23 mouse cellular contexts compared by ENCODE assay signal in genomic region chr19:59687206-59687605, GRCm38 (mm10).
DNase-seq lines count a peak whose midpoint lies in the region; ATAC-seq and TF ChIP-seq lines count a peak whose summit lies in the region.
"Had no signal": no experiment of that assay in that cellular context is flagged by ENCODE, and none has a peak within 500 bp of the region (broad histone marks: within the 10 kb centered on the region; RNA-seq: fewer than 3 reads in every experiment).

No protein-coding gene starts in this region.

- H3K9me3 ChIP-seq in intestine, embryonic 14.5 days (ENCODE audit: control insufficient read depth, low read length) = no peaks in the 10 kb centered on the region
- no peaks in the 10 kb centered on the region for H3K9me3 ChIP-seq in intestine, postnatal 0 days (ENCODE audit: control insufficient read depth)
- H3K9me3 ChIP-seq in kidney, embryonic 15.5 days (replicated peaks) = no peaks in the 10 kb centered on the region
- H3K9me3 ChIP-seq: embryonic facial prominence, embryonic 12.5 days; forebrain, embryonic 13.5 days; heart, embryonic 15.5 days; hindbrain, embryonic 15.5 days; lung, embryonic 15.5 days had no signal

- H3K4me3 ChIP-seq in intestine, embryonic 14.5 days (ENCODE audit: low read depth, low read length) = no peak overlapping the region
- H3K4me3 ChIP-seq in intestine, postnatal 0 days (ENCODE audit: low read depth, low read length) = no peak overlapping the region
- H3K4me3 ChIP-seq in kidney, embryonic 15.5 days (replicated peaks) = no peak overlapping the region
- H3K4me3 ChIP-seq: embryonic facial prominence, embryonic 12.5 days; erythroblast, embryonic 14.5 days; forebrain, embryonic 13.5 days; heart, adult 2 months; heart, embryonic 15.5 days; hindbrain, embryonic 15.5 days; lung, embryonic 15.5 days had no signal

- ATAC-seq in intestine, embryonic 14.5 days (replicated peaks; ENCODE audit: low FRiP score, low TSS enrichment, low read depth) = 0 out of 2 replicates have a peak, but pooled peaks have one; percentile 47
- peak; percentile 43; the same call in 1 of the 2 replicates for ATAC-seq in intestine, postnatal 0 days
- ATAC-seq in kidney, embryonic 15.5 days (replicated peaks; ENCODE audit: low FRiP score) = peak; percentile 53; the same call in 1 of the 2 replicates
- ATAC-seq: forebrain, embryonic 13.5 days had no signal

- 79% methylated on average over 7 of the region's 7 CpGs for WGBS in intestine, embryonic 14.5 days
- WGBS in intestine, postnatal 0 days = 47% methylated on average over 7 of the region's 7 CpGs
- 66% methylated on average over 7 of the region's 7 CpGs for WGBS in kidney, embryonic 15.5 days

- DNase-seq in intestine, embryonic 14.5 days (ENCODE audit: low spot score) = no peak
- DNase-seq in kidney, postnatal 4 days = peak; percentile 32 to 38
- no peak for DNase-seq in gastrocnemius, postnatal 4 days (ENCODE audit: low spot score in 2 of 2)
- no peak for DNase-seq in Muller cell, postnatal 12 days (ENCODE audit: inconsistent ontology term)
- no peak for DNase-seq in left cerebral cortex, postnatal 14 days (ENCODE audit: low spot score in 2 of 2)
- DNase-seq: B cell, adult 2 months; cerebellum, adult 8-10 months; heart, adult 2 months; heart, postnatal 4 days; left cerebral cortex, postnatal 4 days; right cerebral cortex, postnatal 4 days; thymus, postnatal 4 days had no signal

- no peak overlapping the region for H3K9ac ChIP-seq in intestine, embryonic 14.5 days (ENCODE audit: low read length)
- no peak overlapping the region for H3K9ac ChIP-seq in intestine, postnatal 0 days (ENCODE audit: low read depth, low read length)
- H3K9ac ChIP-seq in kidney, embryonic 15.5 days = no peak overlapping the region
- H3K9ac ChIP-seq: embryonic facial prominence, embryonic 12.5 days; forebrain, embryonic 13.5 days; heart, embryonic 15.5 days; hindbrain, embryonic 15.5 days; liver, embryonic 14.5 days; lung, embryonic 15.5 days had no signal

- intact Hi-C loops in left cerebral cortex, postnatal 14 days (cut with DNase I) = no loop called here

- TF ChIP-seq CTCF in intestine, postnatal 0 days (IDR thresholded peaks at IDR 0.05; ENCODE audit: low read depth) = no peak

- no peaks in the 10 kb centered on the region for H3K4me1 ChIP-seq in intestine, embryonic 14.5 days (replicated peaks; ENCODE audit: control insufficient read depth, insufficient read depth, low read length)
- H3K4me1 ChIP-seq in intestine, postnatal 0 days (replicated peaks; ENCODE audit: control insufficient read depth, insufficient read depth, low read length) = no peaks in the 10 kb centered on the region
- peaks cover 54% of the 10 kb centered on the region for H3K4me1 ChIP-seq in kidney, embryonic 15.5 days
- H3K4me1 ChIP-seq: forebrain, embryonic 13.5 days; heart, embryonic 15.5 days; hindbrain, embryonic 15.5 days; lung, embryonic 15.5 days had no signal

- no peak overlapping the region for H3K27ac ChIP-seq in intestine, embryonic 14.5 days (ENCODE audit: low read depth)
- no peak overlapping the region for H3K27ac ChIP-seq in intestine, postnatal 0 days (ENCODE audit: low read depth, low read length)
- peak overlapping the region; percentile 88 for H3K27ac ChIP-seq in kidney, embryonic 15.5 days
- H3K27ac ChIP-seq: embryonic facial prominence, embryonic 12.5 days; forebrain, embryonic 13.5 days; heart, adult 2 months; heart, embryonic 15.5 days; hindbrain, embryonic 15.5 days; liver, embryonic 14.5 days; lung, embryonic 15.5 days; macrophage had no signal

- no peak overlapping the region for H3K4me2 ChIP-seq in intestine, embryonic 14.5 days (ENCODE audit: low read length)
- H3K4me2 ChIP-seq in intestine, postnatal 0 days (replicated peaks; ENCODE audit: low read depth) = no peak overlapping the region
- H3K4me2 ChIP-seq in kidney, embryonic 15.5 days = no peak overlapping the region
- H3K4me2 ChIP-seq: embryonic facial prominence, embryonic 12.5 days; forebrain, embryonic 13.5 days; heart, embryonic 15.5 days; hindbrain, embryonic 15.5 days; lung, embryonic 15.5 days; midbrain, embryonic 11.5 days had no signal

- no peaks in the 10 kb centered on the region for H3K36me3 ChIP-seq in intestine, embryonic 14.5 days (ENCODE audit: control insufficient read depth, insufficient read depth, low read length)
- no peaks in the 10 kb centered on the region for H3K36me3 ChIP-seq in intestine, postnatal 0 days (ENCODE audit: control insufficient read depth, insufficient read depth)
- H3K36me3 ChIP-seq in kidney, embryonic 15.5 days = no peaks in the 10 kb centered on the region
- H3K36me3 ChIP-seq: embryonic facial prominence, embryonic 12.5 days; heart, embryonic 15.5 days; hindbrain, embryonic 15.5 days; lung, embryonic 15.5 days had no signal

- H3K27me3 ChIP-seq in intestine, embryonic 14.5 days (replicated peaks; ENCODE audit: control insufficient read depth, insufficient read depth, low read length) = no peaks in the 10 kb centered on the region
- H3K27me3 ChIP-seq in intestine, postnatal 0 days (replicated peaks; ENCODE audit: control insufficient read depth, insufficient read depth, low read length) = no peaks in the 10 kb centered on the region
- H3K27me3 ChIP-seq in kidney, embryonic 15.5 days = no peaks in the 10 kb centered on the region
- H3K27me3 ChIP-seq: embryonic facial prominence, embryonic 12.5 days; forebrain, embryonic 13.5 days; heart, embryonic 15.5 days; hindbrain, embryonic 15.5 days; lung, embryonic 15.5 days had no signal

Comparison
In these comparisons a context has a peak if more than half of its experiments do, and no peak if none do; other contexts are left out.
1. DNase-seq: peak in kidney, postnatal 4 days (2 of 2); none in intestine, embryonic 14.5 days (single experiment), gastrocnemius, postnatal 4 days (0 of 2), Muller cell, postnatal 12 days (single experiment) and left cerebral cortex, postnatal 14 days (0 of 2).
2. Peak in every context shown above with its lines, with median percentiles within 50 percentile points of each other: ATAC-seq.